ENCODE assay signal across 8 mouse cellular contexts in genomic region chr2:168009936-168010668, GRCm38 (mm10). TPM values are rescaled to one million over a fixed set of nuclear protein-coding genes. Genes with fewer than 3 reads are reported as not detected.
DNase-seq lines count a peak whose midpoint lies in the region; ATAC-seq lines count a peak whose summit lies in the region.

Ripor3 (minus strand) TSS chr2:168010618.

- no peaks in the 10 kb centered on the region for H3K36me3 ChIP-seq in heart, embryonic 14.5 days (ENCODE audit: control insufficient read depth, insufficient read depth, low read length)

- ATAC-seq in CD4-positive, CD25-positive, alpha-beta regulatory T cell, adult 4 months: peak; percentile 73
- no peak; the same call in 1 of the 2 replicates for ATAC-seq in heart, embryonic 14.5 days (ENCODE audit: insufficient number of reproducible peaks, insufficient read depth, low FRiP score, low read depth)

- H3K9me3 ChIP-seq in heart, embryonic 14.5 days (ENCODE audit: control insufficient read depth, low read length): no peaks in the 10 kb centered on the region

- WGBS in heart, embryonic 14.5 days: 29% methylated on average over 9 of the region's 9 CpGs

- no peak within 1 kb of the TSS for H3K4me3 ChIP-seq in heart, embryonic 14.5 days (ENCODE audit: control insufficient read depth in 1 of 2, insufficient read depth in 1 of 2, low read depth in 1 of 2, low read length in 2 of 2)

- H3K27ac ChIP-seq in heart, embryonic 14.5 days (replicated peaks in 1 of 2; ENCODE audit: control insufficient read depth in 1 of 2, insufficient read depth in 1 of 2, low read depth in 2 of 2, low read length in 2 of 2): no peak within 1 kb of the TSS

- H3K27me3 ChIP-seq in heart, embryonic 14.5 days (ENCODE audit: control insufficient read depth, insufficient read depth, low read length): no peaks in the 10 kb centered on the region

- peaks cover 14 to 15% of the 10 kb centered on the region in 2 experiments for H3K4me1 ChIP-seq in heart, embryonic 14.5 days (ENCODE audit: control insufficient read depth in 2 of 2, insufficient read depth in 2 of 2, low read length in 2 of 2)

- H3K9ac ChIP-seq in heart, embryonic 14.5 days (ENCODE audit: low read length): peak within 1 kb of the TSS; percentile 30; the same call in 1 of the 2 replicates

- no peak within 1 kb of the TSS for H3K4me2 ChIP-seq in heart, embryonic 14.5 days (ENCODE audit: low read length)

- peak; percentile 54 for DNase-seq in WW6 (ENCODE audit: low read depth, low spot score)
- DNase-seq in embryo, embryonic 10 days (ENCODE audit: low spot score): peak; percentile 75
- DNase-seq in layer of hippocampus, adult 11-12 months (ENCODE audit: low spot score): peak; percentile 60
- peak; percentile 91 for DNase-seq in lung, postnatal 36 days
- peak; percentile 55 for DNase-seq in skeletal muscle tissue, adult 2 months (ENCODE audit: low read depth, low spot score)
- DNase-seq in yolk sac, embryonic 10.5 days (ENCODE audit: low spot score): no peak

RNA-seq across cellular contexts. Expression of gene Ripor3, which starts in this region (rescaled TPM):
- under 1 TPM; 0.17 to 0.63 TPM for polyA plus RNA-seq in CD4-positive, CD25-positive, alpha-beta regulatory T cell, adult 4 months (2017; shearing (Covaris generic))
- 0.81 and 1.00 TPM in 2 replicates for polyA plus RNA-seq in heart, embryonic 14.5 days (2014; fragmentation: Nextera tagmentation; extraction: Ambion mirVana)

Comparison
In these comparisons a context has a peak if more than half of its experiments do, and no peak if none do; other contexts are left out.
1. Peak in ATAC-seq in CD4-positive, CD25-positive, alpha-beta regulatory T cell, adult 4 months; RNA of the gene not detected or under 1 TPM.